Mouse (Mus musculus) kidney, adult 2 months (tissue): Measurements from ENCODE around the gene Ccdc142. TPM values are rescaled to one million over a fixed set of nuclear protein-coding genes. Genes with fewer than 3 reads are reported as not detected.

Source experiments
- DNase-seq: peaks from one replicate; pipeline ENCODE4 v3.0.0; 2021
- H3K27ac ChIP-seq: fragments of 200-500 bp; 2 replicates; pipeline ENCODE4 v1.5.1; 2012; ENCODE audit warnings: low read depth, low read length, control low read depth, inconsistent platforms; ENCODE audit not compliant: insufficient read depth
- H3K27me3 ChIP-seq: fragments of 200-500 bp; replicated peaks from 2 replicates; pipeline ENCODE4 v1.6.1; 2012; ENCODE audit warnings: mild to moderate bottlenecking, moderate library complexity, low read length, inconsistent platforms; ENCODE audit not compliant: control insufficient read depth, insufficient read depth
- H3K36me3 ChIP-seq: fragments of 200-500 bp; 2 replicates; pipeline ENCODE4 v1.6.1; 2012; ENCODE audit warnings: mild to moderate bottlenecking, moderate library complexity, low read length, inconsistent platforms; ENCODE audit not compliant: control insufficient read depth, insufficient read depth
- H3K4me1 ChIP-seq: fragments of 200-500 bp; 2 replicates; pipeline ENCODE4 v1.6.1; 2011; ENCODE audit warnings: low read length; ENCODE audit not compliant: control insufficient read depth, insufficient read depth
- H3K4me3 ChIP-seq: fragments of 200-500 bp; 2 replicates; pipeline ENCODE4 v1.5.1; 2011; ENCODE audit warnings: mild to moderate bottlenecking, low read depth, low read length, control low read depth; ENCODE audit not compliant: insufficient read depth
- CTCF ChIP-seq: fragments of 200-500 bp; conservative IDR thresholded peaks from 2 replicates; pipeline ENCODE4 v1.5.1; 2011; ENCODE audit warnings: low read depth, mild to moderate bottlenecking, control low read depth, low read length, moderate library complexity, mixed read lengths; ENCODE audit not compliant: insufficient read depth, insufficient read length
- POLR2A ChIP-seq: fragments of 200-500 bp; IDR thresholded peaks from one replicate; pipeline ENCODE4 v1.6.1; 2011; ENCODE audit warnings: low read depth, low read length, control low read depth
- WGBS: fragments of 180-500 bp; shearing (Covaris S2); methylation state at CpG from one replicate; pipeline ENCODE4 v1.1.7; 2018; 5-methylcytosine and 5-hydroxymethylcytosine counted together
- polyA plus RNA-seq: library from polyadenylated mRNA; depleted of rRNA; stranded (reverse); fragments of >200 nt; gene quantifications from 2 replicates; pipeline ENCODE4 v1.2.3, GENCODE M21; 2012; rRNA removed

The Ccdc142 gene
- polyA plus RNA-seq = 3.0 and 5.9 TPM in 2 replicates

DNA sequence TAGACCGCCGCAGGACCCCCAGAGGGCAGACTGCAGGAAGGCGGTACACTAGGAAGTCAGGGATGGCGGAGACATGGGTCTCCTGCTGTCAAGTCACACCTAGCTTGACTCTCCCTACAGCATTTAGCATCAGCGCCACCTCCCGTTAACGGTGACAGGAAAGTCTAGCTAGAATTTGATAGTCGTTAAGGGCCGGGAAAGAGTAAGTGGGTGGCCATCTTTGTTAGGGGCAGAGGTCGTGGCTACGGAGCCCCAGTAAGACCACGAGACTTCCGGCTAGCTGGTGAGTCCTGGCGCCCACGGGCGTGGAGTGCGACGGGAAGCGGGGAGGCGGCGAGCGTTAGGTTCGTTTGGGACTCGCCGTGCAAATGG lies at the start of gene Ccdc142, which contains the start of gene Gm42688:
Gene Ccdc142, plus strand, starts transcription at position 286 of the 372 bp plus-strand sequence.
Gene Gm42688, plus strand, starts transcription at position 302 of the 372 bp plus-strand sequence.
- Histone ChIP-seq H3K4me3 (peak within 1 kb of the TSS; percentile 84), H3K27me3 (no peaks in the 10 kb centered on the region), H3K27ac (peak within 1 kb of the TSS; percentile 79), H3K36me3 (no peaks in the 10 kb centered on the region), H3K4me1 (peaks cover 19% of the 10 kb centered on the region)
- TF ChIP-seq CTCF = peak; percentile 75
- TF ChIP-seq POLR2A = no peak
- peak; percentile 96 for DNase-seq
- WGBS = under 1% methylated on average over 25 of the region's 25 CpGs

DNA sequence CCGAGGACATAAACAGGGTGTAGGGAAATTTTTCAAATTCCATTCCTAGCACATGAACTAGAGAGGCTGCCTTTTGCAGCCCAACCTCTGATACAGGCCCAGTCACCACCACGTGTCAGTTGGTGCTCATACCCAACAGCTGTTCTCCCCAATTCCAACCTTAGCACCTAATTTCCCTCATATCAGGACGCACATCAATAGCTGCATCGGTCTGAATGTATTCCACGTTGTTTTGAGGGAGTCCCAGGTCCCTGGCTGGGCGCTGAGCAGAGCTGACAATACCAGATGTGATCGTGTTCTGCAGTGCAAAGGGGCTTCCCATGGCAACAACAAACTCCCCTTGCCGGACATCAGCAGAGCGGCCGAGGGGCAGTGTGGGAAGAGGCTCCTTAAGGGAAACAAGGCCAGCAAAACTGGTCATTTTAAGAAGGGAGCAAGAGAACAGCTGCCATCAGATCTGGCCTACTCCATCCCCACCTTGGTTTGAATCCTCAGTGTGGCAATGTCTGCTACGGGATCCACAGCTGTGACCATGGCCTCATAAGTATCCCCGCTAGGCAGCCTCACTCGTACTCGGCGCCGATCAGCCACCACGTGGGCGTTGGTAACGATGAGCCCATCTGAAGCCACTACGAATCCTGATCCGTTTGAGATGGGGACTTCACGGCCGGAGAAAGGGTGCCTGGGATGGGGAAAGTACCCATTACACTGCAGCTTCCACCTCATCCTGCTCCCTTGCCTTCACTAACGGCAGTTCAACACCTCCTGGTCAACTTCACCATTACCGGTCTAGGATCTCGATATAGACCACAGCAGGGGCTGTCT lies 48.1 kb upstream of the Ccdc142 start:
- no peaks in the 10 kb centered on the region for H3K36me3 ChIP-seq
- H3K4me3 ChIP-seq = peak overlapping the region; percentile 79
- 3% methylated on average over 26 of the region's 26 CpGs for WGBS
- DNase-seq = peak; percentile 15
- no peak overlapping the region for H3K27ac ChIP-seq
- H3K4me1 ChIP-seq = peaks cover 10% of the 10 kb centered on the region
- no peaks in the 10 kb centered on the region for H3K27me3 ChIP-seq
- TF ChIP-seq POLR2A (no peak), CTCF (no peak)

DNA sequence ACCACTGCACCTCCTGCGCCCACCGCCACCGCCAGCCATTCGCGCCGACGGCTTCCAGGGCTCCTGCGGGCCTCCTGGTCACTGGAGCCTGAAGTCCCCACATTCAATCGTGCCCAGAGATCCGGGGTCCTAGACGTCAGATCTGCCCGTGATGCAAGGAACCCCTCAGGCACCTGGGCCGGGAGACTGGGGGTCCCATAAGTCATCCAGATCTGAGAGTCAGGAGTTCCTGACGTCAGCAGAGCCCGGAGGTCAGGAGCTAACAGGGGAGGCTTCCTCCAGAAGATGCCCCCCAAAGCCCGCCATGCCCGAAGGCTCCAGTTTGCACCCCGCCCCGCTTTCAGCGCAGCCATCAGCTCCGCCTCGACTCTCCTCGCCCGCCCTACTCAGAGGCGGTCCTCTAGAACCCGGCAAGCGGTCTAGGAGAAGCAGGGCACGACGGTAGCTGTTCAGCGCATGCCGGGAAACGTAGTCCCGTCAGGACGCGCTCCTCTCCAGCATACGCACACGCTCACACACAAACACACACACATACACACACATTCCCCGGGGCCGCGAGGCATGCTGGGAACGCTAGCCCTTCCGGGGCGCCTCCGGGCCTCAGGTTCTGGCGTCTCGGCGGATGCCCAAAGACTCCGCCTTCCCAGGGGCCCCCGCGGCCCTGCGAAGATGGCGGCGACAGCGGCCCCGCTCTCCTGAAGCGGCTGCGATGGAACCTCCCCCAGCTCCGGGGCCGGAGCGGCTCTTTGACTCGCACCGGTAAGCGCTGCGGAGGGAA lies 47.1 kb upstream of the Ccdc142 start, which contains the start of gene Aup1:
Gene Aup1, plus strand, starts transcription at position 448 of the 778 bp plus-strand sequence.
- under 1% methylated on average over 64 of the region's 64 CpGs for WGBS
- no peaks in the 10 kb centered on the region for H3K27me3 ChIP-seq
- DNase-seq = peak; percentile 99
- no peak for TF ChIP-seq CTCF
- peak; percentile 40 for TF ChIP-seq POLR2A
- H3K36me3 ChIP-seq = no peaks in the 10 kb centered on the region
- peak within 1 kb of the TSS; percentile 79 for H3K4me3 ChIP-seq
- H3K27ac ChIP-seq = peak within 1 kb of the TSS; percentile 61
- H3K4me1 ChIP-seq = peaks cover 10% of the 10 kb centered on the region

DNA sequence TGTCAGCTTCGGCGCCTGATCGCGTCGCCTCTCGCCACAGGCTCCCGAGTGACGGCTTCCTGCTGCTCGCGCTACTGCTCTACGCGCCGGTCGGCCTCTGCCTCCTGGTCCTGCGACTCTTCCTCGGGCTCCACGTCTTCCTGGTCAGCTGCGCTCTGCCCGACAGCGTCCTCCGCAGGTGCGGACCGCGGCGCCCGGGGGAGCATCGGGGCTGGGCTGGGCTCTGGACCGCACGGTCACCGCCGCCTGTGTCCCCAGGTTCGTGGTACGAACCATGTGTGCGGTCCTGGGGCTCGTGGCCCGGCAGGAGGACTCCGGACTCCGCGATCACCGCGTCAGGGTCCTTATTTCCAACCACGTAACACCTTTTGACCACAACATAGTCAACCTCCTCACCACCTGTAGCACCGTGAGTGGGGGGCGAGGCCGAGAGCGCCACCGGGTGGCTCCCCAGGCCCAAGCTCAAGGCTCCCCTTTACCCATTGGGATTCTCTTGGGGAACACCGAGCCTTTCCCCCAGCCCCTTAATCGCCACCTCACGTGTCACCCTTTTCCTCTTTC lies 46.5 kb upstream of the Ccdc142 start, which contains the start of gene Htra2:
Gene Htra2, minus strand, starts transcription at position 403 of the 561 bp plus-strand sequence.
- Histone ChIP-seq H3K4me3 (peak within 1 kb of the TSS; percentile 79), H3K27ac (peak within 1 kb of the TSS; percentile 61), H3K4me1 (peaks cover 10% of the 10 kb centered on the region), H3K27me3 (no peaks in the 10 kb centered on the region), H3K36me3 (no peaks in the 10 kb centered on the region)
- DNase-seq = no peak
- WGBS = under 1% methylated on average over 50 of the region's 50 CpGs
- no peak for TF ChIP-seq POLR2A
- TF ChIP-seq CTCF = peak; percentile 30; the same call in 1 of the 2 replicates

DNA sequence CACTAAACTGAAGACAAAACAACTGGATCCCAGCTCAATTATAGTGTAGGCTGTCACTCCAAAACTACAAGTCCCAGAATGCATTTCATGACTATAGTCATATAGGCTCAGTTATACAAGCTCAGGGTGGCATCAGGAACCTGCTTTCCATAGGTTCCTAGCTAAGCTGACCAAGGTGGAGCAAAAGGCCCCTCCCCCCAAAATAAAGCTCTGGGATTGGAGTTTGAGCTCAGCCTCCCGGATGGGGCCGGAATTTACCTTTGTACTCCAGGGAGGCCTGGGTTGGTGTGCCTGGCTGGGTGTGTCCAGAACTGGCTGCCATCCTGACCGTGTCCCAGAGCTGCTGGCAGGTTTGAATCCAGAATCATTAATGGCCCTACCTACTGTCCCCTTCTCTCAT lies 43.6 kb upstream of the Ccdc142 start, which contains the start of gene Dqx1:
Gene Dqx1, plus strand, starts transcription at position 55 of the 400 bp plus-strand sequence.
- no peaks in the 10 kb centered on the region for H3K36me3 ChIP-seq
- no peaks in the 10 kb centered on the region for H3K27me3 ChIP-seq
- peak; percentile 91 for DNase-seq
- H3K4me3 ChIP-seq = peak within 1 kb of the TSS; percentile 9; the same call in 1 of the 2 replicates
- no peak within 1 kb of the TSS for H3K27ac ChIP-seq
- TF ChIP-seq CTCF (no peak), POLR2A (no peak)
- 36% methylated on average over 3 of the region's 3 CpGs for WGBS
- peaks cover 10% of the 10 kb centered on the region for H3K4me1 ChIP-seq

DNA sequence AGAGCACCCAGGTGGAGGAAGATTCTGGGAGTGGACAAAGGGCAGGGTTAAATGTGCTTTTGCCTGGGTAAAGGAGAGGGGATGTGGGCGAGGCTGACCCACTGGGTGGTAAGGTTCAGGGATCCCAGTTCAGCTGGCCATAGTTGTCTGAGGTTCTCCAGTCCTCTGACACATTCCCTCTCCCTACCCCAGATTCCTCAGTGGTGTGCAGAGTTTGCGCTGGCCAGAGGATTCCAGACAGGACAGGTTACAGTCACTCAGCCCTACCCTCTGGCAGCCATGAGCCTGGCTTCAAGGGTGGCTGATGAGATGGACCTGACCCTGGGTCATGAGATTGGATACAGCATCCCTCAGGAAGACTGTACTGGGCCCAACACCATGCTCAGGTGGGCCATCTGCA lies 42.7 kb upstream of the Ccdc142 start:
- WGBS = 81% methylated on average over 2 of the region's 2 CpGs
- H3K27me3 ChIP-seq = no peaks in the 10 kb centered on the region
- no peak for TF ChIP-seq CTCF
- TF ChIP-seq POLR2A = no peak
- no peak for DNase-seq
- peaks cover 5% of the 10 kb centered on the region; the same call in 1 of the 2 replicates for H3K4me1 ChIP-seq
- no peaks in the 10 kb centered on the region for H3K36me3 ChIP-seq
- H3K4me3 ChIP-seq = no peak overlapping the region
- H3K27ac ChIP-seq = no peak overlapping the region
